Mouse (Mus musculus): ENCODE measurements at regions not wholly inside any gene's neighbourhood (a gene's known extent, or its start where the extent isn't known, plus 50 kb on each side); places are given as distances from the start of the nearest gene placed in this dataset.

DNA sequence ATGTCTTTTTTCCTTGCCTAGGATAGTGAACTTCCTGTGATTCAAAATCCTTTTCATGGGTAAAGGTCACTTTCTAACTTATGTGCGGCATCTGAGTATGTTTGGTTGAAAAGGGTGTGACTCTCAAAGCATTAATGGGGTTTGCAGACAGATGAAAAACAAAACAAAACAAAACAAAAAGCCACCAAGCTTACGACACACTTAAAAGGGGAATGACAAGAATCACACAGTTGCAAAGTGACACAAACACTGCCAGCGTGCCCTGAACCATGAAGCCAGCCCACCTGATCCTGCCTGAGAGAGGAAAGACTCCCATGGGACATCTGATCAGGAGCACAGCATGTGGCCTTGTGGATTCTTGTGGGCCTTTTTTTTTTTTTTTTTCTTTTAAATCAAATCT, 204.2 kb upstream of the Klf3 start:
- no peak for TF ChIP-seq CTCF (IDR thresholded peaks at IDR 0.05; ENCODE audit: borderline replicate concordance, control insufficient read depth, extremely low read depth, insufficient read depth, low read length, poor library complexity)
- no peak for TF ChIP-seq POLR2A (IDR thresholded peaks at IDR 0.05; ENCODE audit: control insufficient read depth, extremely low read depth, insufficient read depth, low read length, poor library complexity)

All from thymus, adult 2 months (tissue).